Mouse (Mus musculus): ENCODE measurements around the gene Insr. TPM values are rescaled to one million over a fixed set of nuclear protein-coding genes. Genes with fewer than 3 reads are reported as not detected.
"Not testable (repeated sequence)": the region's sequence is repeated elsewhere in the genome, so short reads cannot be mapped to it uniquely, and the experiment has no call there.

Insr gene
- total and polyA plus RNA-seq, 2 experiments from 2014 or later: 36.9 to 39.5 TPM

DNA sequence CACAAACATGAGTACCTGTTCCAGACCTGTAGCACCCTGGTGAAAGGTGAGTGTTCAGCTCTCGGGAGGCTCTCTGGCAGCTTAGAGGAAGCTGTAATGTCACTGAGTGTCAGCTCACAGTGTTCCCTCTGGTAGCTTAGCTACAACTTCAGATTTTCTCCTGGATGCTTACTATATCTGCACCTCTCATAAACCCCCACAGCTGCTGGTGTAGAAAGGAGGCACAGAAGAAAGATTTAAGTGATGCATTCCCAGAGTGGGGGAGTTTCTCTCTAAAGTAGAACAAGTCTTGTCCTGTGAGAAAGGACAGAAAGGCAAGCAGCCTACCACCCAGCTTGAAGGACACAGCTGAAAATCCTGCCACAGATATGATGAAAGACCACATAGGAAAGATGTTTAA, 107.2 kb downstream of the Insr start:
- DNase-seq (no peak), ATAC-seq (no peak)
- Histone ChIP-seq H3K4me2 (ENCODE audit: low read depth) (no peak overlapping the region), H3K27me3 (ENCODE audit: insufficient read depth, low read length) (no peaks in the 10 kb centered on the region), H3K4me1 (ENCODE audit: insufficient read depth) (no peaks in the 10 kb centered on the region), H3K27ac (ENCODE audit: low read depth, low read length) (no peak overlapping the region), H3K9me3 (ENCODE audit: low read length) (no peaks in the 10 kb centered on the region), H3K9ac (no peak overlapping the region), H3K36me3 (ENCODE audit: insufficient read depth) (peaks cover 71% of the 10 kb centered on the region), H3K4me3 (ENCODE audit: low read depth, low read length) (no peak overlapping the region)
- WGBS: 85% methylated on average over 1 of the region's 1 CpGs
- no peak for TF ChIP-seq CTCF (IDR thresholded peaks at IDR 0.05; ENCODE audit: low read depth)

DNA sequence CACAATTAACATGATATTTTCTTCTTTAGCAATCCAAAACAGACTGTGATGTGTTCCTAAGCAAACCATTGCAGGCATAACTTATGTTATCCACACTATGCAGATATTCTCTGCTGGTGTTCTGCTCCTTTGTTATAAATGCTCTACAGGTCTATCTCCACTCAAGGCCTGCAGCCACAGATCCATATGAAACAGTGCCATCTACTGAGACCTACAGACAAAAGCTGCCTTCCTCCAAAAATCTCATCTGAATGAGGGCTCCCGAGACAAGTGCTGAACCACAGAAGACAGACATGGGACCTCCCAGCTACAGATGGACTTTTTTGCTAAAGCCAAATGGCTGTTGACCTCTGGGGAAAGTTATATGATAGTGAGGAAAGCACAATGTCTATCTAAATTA, 132.9 kb downstream of the Insr start:
- Histone ChIP-seq H3K27me3 (ENCODE audit: insufficient read depth, low read length) (no peaks in the 10 kb centered on the region), H3K27ac (ENCODE audit: low read depth, low read length) (no peak overlapping the region), H3K36me3 (ENCODE audit: insufficient read depth) (no peaks in the 10 kb centered on the region), H3K4me2 (ENCODE audit: low read depth) (no peak overlapping the region), H3K4me3 (ENCODE audit: low read depth, low read length) (no peak overlapping the region), H3K9ac (no peak overlapping the region), H3K4me1 (ENCODE audit: insufficient read depth) (no peaks in the 10 kb centered on the region), H3K9me3 (ENCODE audit: low read length) (no peaks in the 10 kb centered on the region)
- DNase-seq: peak; percentile 4
- no peak for TF ChIP-seq CTCF (IDR thresholded peaks at IDR 0.05; ENCODE audit: low read depth)
- no peak for ATAC-seq
- WGBS: 83% methylated on average over 1 of the region's 1 CpGs

DNA sequence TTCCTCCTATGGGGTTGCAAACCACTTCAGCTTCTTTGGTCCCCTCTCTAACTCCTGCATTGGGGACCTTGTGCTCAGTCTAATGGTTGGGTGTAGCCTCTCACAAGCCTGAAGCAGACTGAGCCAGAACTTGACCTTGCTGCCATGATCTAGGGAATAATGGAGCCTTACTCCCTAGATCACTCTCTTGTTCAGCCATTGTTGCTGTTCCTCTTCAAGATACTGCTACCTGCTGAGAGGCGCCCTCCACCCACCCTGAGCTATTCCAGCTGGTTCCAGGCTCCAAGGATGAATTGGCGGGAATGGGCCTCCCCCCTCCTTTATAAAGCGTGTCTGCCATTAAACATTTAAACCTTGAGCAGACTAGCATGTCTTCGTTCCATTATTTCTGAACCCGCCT, 179.0 kb downstream of the Insr start:
- 81% methylated on average over 5 of the region's 5 CpGs for WGBS
- not testable (repeated sequence) for H3K4me2 ChIP-seq (ENCODE audit: low read depth); ATAC-seq; H3K9me3 ChIP-seq (ENCODE audit: low read length); H3K27me3 ChIP-seq (ENCODE audit: insufficient read depth, low read length); H3K36me3 ChIP-seq (ENCODE audit: insufficient read depth); H3K9ac ChIP-seq; DNase-seq; H3K27ac ChIP-seq (ENCODE audit: low read depth, low read length); H3K4me1 ChIP-seq (ENCODE audit: insufficient read depth); H3K4me3 ChIP-seq (ENCODE audit: low read depth, low read length)

Small RNA genes lying within 50 kb of the gene (microRNA-seq; reads per million reads assigned to microRNA genes)
- gene Gm25775: 0 reads per million in 2 experiments

Other genes starting within 250 kb of the Insr start
- 0.08 TPM in 1 of 2 replicates, not detected in the other for gene A430078G23Rik, start 73.8 kb upstream of the Insr start, total RNA-seq (2014; rRNA removed)
- not detected in 2 replicates for gene A430078G23Rik, start 73.8 kb upstream of the Insr start, polyA plus RNA-seq (2015; fragmentation: Nextera tagmentation; extraction: Ambion mirVana)
- gene Arhgef18, start 113.4 kb upstream of the Insr start, total RNA-seq (2014; rRNA removed): 39.4 and 41.6 TPM in 2 replicates
- gene Arhgef18, start 113.4 kb upstream of the Insr start, polyA plus RNA-seq (2015; fragmentation: Nextera tagmentation; extraction: Ambion mirVana): 4.5 and 6.8 TPM in 2 replicates
- 1.1 and 1.3 TPM in 2 replicates for gene Pex11g, start 188.1 kb upstream of the Insr start, total RNA-seq (2014; rRNA removed)
- gene Pex11g, start 188.1 kb upstream of the Insr start, polyA plus RNA-seq (2015; fragmentation: Nextera tagmentation; extraction: Ambion mirVana): 2.0 and 2.2 TPM in 2 replicates
- gene Tex45, start 191.2 kb upstream of the Insr start, total RNA-seq (2014; rRNA removed): 0.15 TPM in 1 of 2 replicates, not detected in the other
- 0.18 and 0.68 TPM in 2 replicates for gene Tex45, start 191.2 kb upstream of the Insr start, polyA plus RNA-seq (2015; fragmentation: Nextera tagmentation; extraction: Ambion mirVana)
- gene Zfp358, start 213.5 kb upstream of the Insr start, total RNA-seq (2014; rRNA removed): 64.6 and 85.3 TPM in 2 replicates
- gene Zfp358, start 213.5 kb upstream of the Insr start, polyA plus RNA-seq (2015; fragmentation: Nextera tagmentation; extraction: Ambion mirVana): 64.7 and 67.9 TPM in 2 replicates
- gene Mcoln1, start 220.8 kb upstream of the Insr start, total RNA-seq (2014; rRNA removed): 63.5 and 77.6 TPM in 2 replicates
- 69.8 and 80.5 TPM in 2 replicates for gene Mcoln1, start 220.8 kb upstream of the Insr start, polyA plus RNA-seq (2015; fragmentation: Nextera tagmentation; extraction: Ambion mirVana)
- gene Pnpla6, start 235.8 kb upstream of the Insr start, total RNA-seq (2014; rRNA removed): 42.6 and 56.4 TPM in 2 replicates
- gene Pnpla6, start 235.8 kb upstream of the Insr start, polyA plus RNA-seq (2015; fragmentation: Nextera tagmentation; extraction: Ambion mirVana): 22.2 and 26.3 TPM in 2 replicates